Mouse (Mus musculus): Measurements from ENCODE around the gene Clec2d.

Clec2d gene

DNA sequence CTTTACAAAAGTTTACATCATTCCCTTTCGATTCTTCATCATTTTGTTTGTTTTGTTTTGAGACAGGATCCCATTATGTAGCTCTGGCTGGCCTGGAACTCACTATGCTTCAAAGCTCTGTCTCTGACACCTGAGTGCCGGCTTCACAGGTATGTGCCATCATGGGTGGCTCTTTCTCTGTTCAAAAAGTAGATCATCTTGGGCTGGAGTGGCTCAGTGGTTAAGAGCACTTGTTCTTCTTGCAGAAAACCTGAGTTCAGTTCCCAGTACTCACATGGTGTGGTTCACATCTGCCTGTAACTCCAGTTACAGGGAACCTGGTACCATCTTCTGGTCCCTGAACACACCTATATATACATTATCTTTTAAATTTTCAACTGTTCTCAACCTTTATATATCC is 44.7 kb downstream of the Clec2d start:
- no peak for DNase-seq (ENCODE audit: low spot score)

DNA sequence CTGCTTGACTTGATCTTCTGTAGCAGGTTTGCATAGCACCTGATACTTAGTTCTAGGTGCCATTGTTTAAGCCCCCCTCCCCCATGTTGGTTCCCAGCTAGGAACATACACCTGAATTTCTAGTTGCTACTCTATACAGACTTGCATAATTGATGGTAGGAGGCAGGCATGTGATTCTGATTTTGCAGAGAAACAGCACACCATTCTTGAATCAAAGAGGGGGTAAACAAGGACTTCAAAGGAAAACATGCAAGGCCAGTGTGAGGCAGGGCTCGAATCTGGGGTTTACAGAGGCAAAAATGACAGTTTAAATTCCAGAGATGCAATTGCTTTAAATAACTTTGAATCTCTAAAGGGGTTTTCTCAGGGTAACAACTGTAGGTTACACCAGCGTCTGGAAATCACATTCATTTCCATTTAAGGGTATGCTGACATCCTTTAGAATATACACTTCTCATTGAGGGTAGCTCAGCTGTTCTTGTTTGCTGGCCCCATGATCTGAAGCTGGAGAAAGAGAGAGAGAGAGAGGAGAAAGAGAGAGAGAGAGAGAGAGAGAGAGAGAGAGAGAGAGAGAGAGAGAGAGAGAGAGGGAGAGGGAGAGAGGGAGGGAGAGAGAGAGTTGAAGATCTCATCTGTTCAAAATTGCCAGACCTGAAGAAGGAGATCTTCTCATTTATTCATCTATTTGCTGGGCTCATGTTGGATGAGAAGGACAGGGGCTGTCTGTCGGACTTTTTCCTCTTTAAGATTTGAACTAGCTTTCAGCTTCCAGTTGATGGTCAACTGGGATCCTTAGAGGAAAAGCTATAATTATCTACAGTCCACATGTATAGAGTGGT is 48.7 kb downstream of the Clec2d start:
- DNase-seq (ENCODE audit: low spot score) = no peak

DNA sequence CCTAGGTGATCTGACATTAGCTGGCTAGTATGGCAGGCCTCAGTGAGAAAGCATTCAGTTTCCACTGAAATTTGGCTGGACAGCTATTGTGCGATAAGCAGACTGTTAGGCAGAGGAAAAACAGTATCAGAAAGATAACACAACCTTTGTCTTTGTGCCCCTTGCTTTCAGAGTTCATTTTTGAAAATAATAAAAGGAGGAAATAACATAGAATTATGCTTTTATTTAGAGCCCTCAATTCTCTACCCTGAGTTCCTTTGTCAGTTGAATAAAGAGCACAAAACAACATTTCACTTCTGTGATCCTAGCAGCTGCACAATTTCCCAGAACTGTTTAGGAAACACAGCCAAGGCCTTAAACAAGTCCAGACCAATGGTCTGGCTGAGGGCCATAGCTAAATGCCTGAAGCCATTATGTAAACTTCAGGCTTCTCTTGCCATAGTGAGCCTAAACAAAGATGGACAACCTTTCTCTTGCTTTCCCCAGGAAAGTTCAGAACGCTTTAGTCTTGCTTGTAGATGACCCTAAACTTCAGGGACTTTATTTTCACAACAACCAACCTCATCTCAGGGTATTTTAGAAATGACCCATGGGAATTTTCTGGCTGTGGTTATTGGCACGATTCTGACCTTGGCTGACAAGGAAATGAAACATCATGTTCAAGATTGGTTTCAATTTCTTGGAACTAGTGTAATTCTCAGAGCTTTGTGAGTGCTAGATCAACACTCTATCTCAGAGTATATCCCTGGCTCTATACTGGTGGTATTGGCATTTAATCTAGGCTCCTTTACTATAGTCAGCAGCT is 49.6 kb downstream of the Clec2d start:
- DNase-seq (ENCODE audit: low spot score) = no peak

DNA sequence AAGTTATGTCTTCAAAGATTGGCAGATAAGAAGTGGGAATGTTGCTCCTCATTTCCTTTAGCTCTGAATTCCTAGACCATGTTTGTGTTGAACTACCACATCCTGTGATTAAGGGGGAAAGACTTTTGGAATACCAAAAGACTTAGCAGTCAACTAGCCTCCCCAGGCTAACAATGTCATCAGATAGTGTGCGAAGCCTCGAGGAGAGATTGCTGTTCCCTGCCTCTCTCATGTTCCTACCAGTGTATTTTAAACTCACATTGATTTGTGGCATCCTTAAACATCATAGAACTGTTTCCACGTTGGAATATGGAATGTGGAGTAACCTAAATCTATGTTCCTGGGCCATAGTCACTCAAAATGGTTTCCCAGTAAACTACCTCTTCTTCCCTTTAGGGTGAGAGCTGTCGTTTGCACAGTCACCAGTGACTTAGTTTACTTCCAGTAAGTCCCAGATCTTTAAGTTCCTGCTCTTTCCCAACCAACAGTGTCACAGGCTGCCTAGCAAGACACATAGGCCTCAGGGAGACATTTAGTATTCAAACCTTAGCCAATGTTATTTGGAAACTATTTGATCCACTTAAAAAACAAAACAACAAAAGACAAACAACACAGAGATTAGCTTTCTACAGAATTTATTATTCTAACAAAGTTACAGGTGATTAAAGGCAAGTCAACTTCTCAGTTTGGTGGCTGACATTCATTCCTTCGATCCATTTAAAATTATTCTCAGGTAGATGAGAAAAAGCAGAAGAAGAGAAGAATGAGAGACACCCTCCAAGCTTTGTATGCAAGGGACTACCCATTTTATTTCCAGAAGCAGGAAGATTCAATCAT is 51.8 kb downstream of the Clec2d start:
- no peak for DNase-seq (ENCODE audit: low spot score)

DNA sequence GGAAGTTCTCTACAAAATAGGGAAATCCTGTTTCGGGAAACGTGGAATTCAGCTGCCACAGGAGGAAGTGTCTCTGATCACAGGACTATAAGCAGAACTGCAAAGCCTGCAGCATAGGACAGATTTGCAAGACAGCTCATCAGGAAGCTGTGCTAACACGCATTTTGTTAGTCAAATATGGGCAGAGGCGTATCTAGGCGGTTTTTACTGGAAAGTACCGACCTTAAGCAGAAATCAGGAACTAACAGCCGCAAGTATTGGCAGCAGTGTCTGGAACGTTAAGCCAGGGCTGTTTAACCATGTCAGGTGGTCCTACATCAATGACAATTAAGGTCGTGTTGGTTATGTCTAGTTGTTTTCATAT is 52.4 kb downstream of the Clec2d start:
- DNase-seq (ENCODE audit: low spot score) = no peak

DNA sequence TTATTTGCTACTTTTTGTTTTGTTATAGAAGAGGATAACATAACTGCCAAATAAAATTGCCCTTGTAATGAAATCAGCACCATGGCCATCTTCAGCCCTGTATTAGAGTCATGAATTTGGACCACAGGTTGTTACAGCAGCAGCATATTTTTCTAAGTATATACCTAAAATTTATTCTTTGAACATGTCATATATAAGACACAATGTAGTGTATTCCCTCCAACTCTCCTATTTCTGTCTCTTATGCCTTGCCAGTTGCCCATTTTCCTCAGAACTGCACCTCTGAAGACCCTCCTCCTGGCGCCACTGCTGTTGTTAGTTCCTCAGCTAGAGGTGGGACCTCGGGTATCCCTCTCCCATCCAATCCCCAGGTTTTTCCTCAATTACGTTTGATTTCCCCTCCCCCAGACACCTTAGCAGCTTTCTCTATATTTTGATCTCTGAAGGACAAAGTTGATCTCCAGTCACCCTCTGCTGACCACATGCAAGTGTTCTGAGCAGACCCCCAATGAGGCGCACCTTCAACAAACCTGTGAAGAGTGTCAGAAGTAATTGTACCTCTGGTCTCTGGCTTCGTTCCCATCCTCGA is 53.0 kb downstream of the Clec2d start:
- DNase-seq (ENCODE audit: low spot score) = no peak

DNA sequence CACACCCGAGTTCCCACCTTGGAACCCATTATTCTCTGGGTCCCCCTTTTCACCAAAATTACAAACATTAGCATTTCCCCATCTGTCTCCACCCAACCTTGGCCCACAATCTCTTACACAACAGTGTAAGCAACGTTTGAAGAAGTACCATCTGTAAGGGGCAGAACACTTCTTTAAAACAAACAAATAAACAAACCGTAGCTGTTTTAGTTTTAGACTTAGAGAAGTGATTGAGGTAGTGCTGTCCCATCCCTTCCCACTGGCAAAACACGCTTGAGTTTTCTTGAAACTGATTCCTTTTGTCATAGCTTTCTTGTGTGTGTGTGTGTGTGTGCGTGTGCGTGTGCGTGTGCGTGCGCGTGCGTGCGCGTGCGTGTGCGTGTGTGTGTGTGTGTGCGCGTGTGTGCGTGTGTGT is 53.5 kb downstream of the Clec2d start:
- DNase-seq (ENCODE audit: low spot score) = no peak

DNA sequence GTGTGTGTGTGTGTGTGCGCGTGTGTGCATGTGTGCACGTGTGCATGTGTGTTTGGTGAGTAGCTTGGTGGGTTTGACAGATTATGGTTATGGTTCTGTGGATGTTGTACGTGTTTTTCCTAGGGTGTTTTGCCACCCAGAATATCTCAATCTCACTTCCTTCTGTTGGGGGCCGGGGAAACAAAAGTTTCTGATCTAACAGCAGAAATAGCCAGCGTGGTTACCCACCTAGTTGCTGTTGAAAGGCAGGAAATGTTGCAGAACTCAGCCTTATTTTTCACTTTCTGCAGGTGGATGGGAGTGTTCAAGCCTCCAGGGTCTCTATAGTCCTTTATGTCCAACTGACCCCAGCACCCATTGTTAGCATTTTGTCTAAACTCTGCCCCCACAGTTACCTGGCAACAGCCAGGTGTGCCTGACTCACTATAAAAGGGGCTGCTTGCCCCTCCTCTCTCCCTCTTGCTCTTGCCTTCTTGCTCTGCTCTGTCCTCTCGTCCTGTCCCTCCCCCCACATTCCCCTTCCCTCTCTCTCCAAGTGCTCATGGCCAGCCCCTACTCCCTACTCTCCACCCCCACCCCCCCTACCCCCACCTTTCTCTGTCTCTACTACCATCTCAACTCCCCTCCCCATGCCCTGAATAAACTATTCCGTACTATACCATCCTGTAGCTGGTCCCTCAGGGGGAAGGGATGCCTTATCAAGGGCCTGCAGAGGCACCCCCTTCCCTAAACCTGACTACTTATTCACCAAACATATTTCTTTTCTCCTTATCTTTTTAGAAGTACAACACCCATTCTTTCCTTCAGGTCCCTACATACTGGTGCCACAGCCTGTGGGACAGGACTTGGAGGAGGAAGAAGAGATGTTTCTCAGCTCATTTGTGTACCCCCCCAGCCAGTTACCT is 54.3 kb downstream of the Clec2d start:
- DNase-seq (ENCODE audit: low spot score) = no peak

DNA sequence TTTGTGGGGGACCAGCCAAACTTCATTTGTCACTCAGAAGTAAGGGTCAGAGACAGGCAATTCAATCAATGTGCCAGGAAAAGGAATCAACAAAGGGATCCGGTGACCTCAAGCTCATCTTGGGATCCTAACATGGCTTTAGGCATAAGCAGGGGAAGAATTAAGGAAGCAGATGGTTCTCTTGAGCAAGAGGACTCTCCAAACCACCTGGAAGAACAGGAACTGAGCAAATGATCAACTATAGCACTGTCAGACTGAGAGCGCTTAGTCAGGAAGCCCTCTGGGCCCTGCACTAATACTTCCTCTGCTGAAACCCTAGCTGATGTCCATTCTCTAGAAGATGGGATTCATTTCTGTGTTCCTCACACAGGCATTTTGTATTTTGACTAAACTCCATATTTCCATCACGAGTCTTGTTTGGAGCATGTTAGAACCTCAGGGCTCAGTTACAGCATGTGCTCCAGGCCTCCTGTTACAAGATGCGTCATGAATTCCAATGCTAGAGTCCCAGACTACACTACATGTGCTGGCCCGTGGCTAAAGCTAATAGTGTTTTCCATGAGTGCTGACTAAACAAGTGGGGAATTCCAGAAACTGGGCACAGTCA is 55.5 kb downstream of the Clec2d start:
- DNase-seq (ENCODE audit: low spot score) = no peak

Data from left cerebral cortex, adult 11 months (tissue).